8 mouse cellular contexts compared by ENCODE assay signal in the genomic region with DNA sequence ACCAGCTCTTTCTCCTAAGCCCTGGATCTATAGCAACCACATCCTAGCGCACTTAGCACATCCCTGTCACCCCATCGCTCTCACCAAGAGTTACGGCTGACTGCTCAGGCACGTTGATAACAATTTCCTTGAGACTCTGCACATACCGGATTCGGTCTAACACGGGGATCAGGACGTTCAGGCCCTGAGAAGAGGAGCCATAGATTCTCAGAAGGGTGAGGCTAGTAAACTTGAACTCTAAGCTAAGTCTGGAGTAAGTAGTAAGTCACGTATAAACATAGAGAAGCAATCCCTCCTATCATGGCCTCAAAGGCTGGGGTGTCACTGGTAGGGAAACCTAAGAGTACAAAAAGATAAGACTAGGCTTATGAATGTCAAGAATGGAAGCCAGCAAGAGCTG. TPM values are rescaled to one million over a fixed set of nuclear protein-coding genes. Genes with fewer than 3 reads are reported as not detected.
A peak's percentile ranks its signal among the peaks of the same experiment; 100 is the strongest.
DNase-seq lines count a peak whose midpoint lies in the region; ATAC-seq and TF ChIP-seq lines count a peak whose summit lies in the region.

No protein-coding gene starts in this region.

- peaks cover 69% of the 10 kb centered on the region for H3K36me3 ChIP-seq in heart, embryonic 13.5 days
- peaks cover 1 to 5% of the 10 kb centered on the region in 2 experiments; a peak in 3 of 4 replicates for H3K36me3 ChIP-seq in MEL (ENCODE audit: control insufficient read depth in 1 of 2, insufficient read depth in 2 of 2, low read length in 2 of 2)
- peaks cover 47% of the 10 kb centered on the region for H3K36me3 ChIP-seq in heart, postnatal 0 days (replicated peaks; ENCODE audit: control insufficient read depth, insufficient read depth, low read length)
- H3K36me3 ChIP-seq in midbrain, embryonic 10.5 days = peaks cover 68% of the 10 kb centered on the region

- H3K9ac ChIP-seq in heart, embryonic 13.5 days = peak overlapping the region; percentile 92
- H3K9ac ChIP-seq in MEL (ENCODE audit: control insufficient read depth, low read depth, low read length, poor library complexity, severe bottlenecking) = peak overlapping the region; percentile 88
- H3K9ac ChIP-seq in heart, postnatal 0 days (replicated peaks; ENCODE audit: low read depth, low read length) = peak overlapping the region; percentile 94

- H3K27ac ChIP-seq in heart, embryonic 13.5 days (replicated peaks) = peak overlapping the region; percentile 79
- H3K27ac ChIP-seq in MEL (ENCODE audit: control insufficient read depth, low read depth, low read length) = peak overlapping the region; percentile 75; the same call in 1 of the 2 replicates
- H3K27ac ChIP-seq in heart, postnatal 0 days (ENCODE audit: low read depth) = peak overlapping the region; percentile 89
- H3K27ac ChIP-seq in midbrain, embryonic 10.5 days (replicated peaks) = peak overlapping the region; percentile 94

- WGBS in heart, embryonic 13.5 days = 62% methylated on average over 9 of the region's 9 CpGs
- 64% methylated on average over 9 of the region's 9 CpGs for WGBS in heart, postnatal 0 days
- WGBS in midbrain, embryonic 10.5 days = 79% methylated on average over 9 of the region's 9 CpGs

- no peak for TF ChIP-seq POLR2A in MEL (IDR thresholded peaks at IDR 0.05; ENCODE audit: control insufficient read depth in 1 of 2, insufficient read depth in 1 of 2, low read depth in 1 of 2, low read length in 2 of 2, poor library complexity in 1 of 2)

- peak overlapping the region; percentile 88 for H3K4me2 ChIP-seq in heart, embryonic 13.5 days
- peak overlapping the region; percentile 80 for H3K4me2 ChIP-seq in heart, postnatal 0 days (ENCODE audit: low read depth, low read length)

- H3K27me3 ChIP-seq in heart, embryonic 13.5 days (replicated peaks) = no peaks in the 10 kb centered on the region
- no peaks in the 10 kb centered on the region for H3K27me3 ChIP-seq in MEL (ENCODE audit: control insufficient read depth in 1 of 2, insufficient read depth in 2 of 2, low read length in 2 of 2)
- no peaks in the 10 kb centered on the region for H3K27me3 ChIP-seq in heart, postnatal 0 days (ENCODE audit: control insufficient read depth, insufficient read depth, low read length)
- H3K27me3 ChIP-seq in midbrain, embryonic 10.5 days (ENCODE audit: low read depth, poor library complexity, severe bottlenecking) = no peaks in the 10 kb centered on the region

- H3K4me1 ChIP-seq in heart, embryonic 13.5 days = peaks cover 15% of the 10 kb centered on the region
- H3K4me1 ChIP-seq in MEL (ENCODE audit: control insufficient read depth in 1 of 2, insufficient read depth in 2 of 2, low read length in 2 of 2) = peaks cover 4 to 9% of the 10 kb centered on the region in 2 experiments; a peak in 3 of 4 replicates
- peaks cover 4% of the 10 kb centered on the region; the same call in 1 of the 2 replicates for H3K4me1 ChIP-seq in heart, postnatal 0 days (ENCODE audit: control insufficient read depth, insufficient read depth)
- peaks cover 41% of the 10 kb centered on the region for H3K4me1 ChIP-seq in midbrain, embryonic 10.5 days

- ATAC-seq in heart, embryonic 13.5 days (ENCODE audit: extremely low read depth, insufficient number of reproducible peaks, low FRiP score, low TSS enrichment) = no peak
- no peak for ATAC-seq in heart, postnatal 0 days (ENCODE audit: insufficient read depth, low read depth)

- TF ChIP-seq EP300 in MEL (IDR thresholded peaks at IDR 0.05; ENCODE audit: low read depth in 1 of 2, low read length in 2 of 2) = no peak
- TF ChIP-seq EP300 in heart, postnatal 0 days (IDR thresholded peaks at IDR 0.05; ENCODE audit: low read depth) = no peak

- H3K4me3 ChIP-seq in heart, embryonic 13.5 days = peak overlapping the region; percentile 72
- H3K4me3 ChIP-seq in MEL (ENCODE audit: control insufficient read depth in 1 of 2, insufficient read depth in 1 of 2, low read depth in 2 of 2, low read length in 2 of 2) = peak overlapping the region; percentile 84 to 93
- peak overlapping the region; percentile 89 for H3K4me3 ChIP-seq in heart, postnatal 0 days (ENCODE audit: low read depth, low read length)
- H3K4me3 ChIP-seq in midbrain, embryonic 10.5 days = peak overlapping the region; percentile 86

- H3K9me3 ChIP-seq in heart, embryonic 13.5 days = no peaks in the 10 kb centered on the region
- H3K9me3 ChIP-seq in MEL (replicated peaks; ENCODE audit: insufficient read depth, low read length) = no peaks in the 10 kb centered on the region
- H3K9me3 ChIP-seq in heart, postnatal 0 days (replicated peaks; ENCODE audit: control insufficient read depth, low read length) = no peaks in the 10 kb centered on the region
- H3K9me3 ChIP-seq in midbrain, embryonic 10.5 days (replicated peaks) = no peaks in the 10 kb centered on the region

- peaks cover 16% of the 10 kb centered on the region for H3K79me2 ChIP-seq in MEL (ENCODE audit: control insufficient read depth, insufficient read depth, low read length, poor library complexity)

- TF ChIP-seq RAD21 in MEL (IDR thresholded peaks at IDR 0.05; ENCODE audit: low read depth, low read length) = no peak

- no peak for TF ChIP-seq CTCF in MEL (IDR thresholded peaks at IDR 0.05 in 2 of 3, conservative IDR thresholded peaks at IDR 0.05 in 1 of 3; ENCODE audit: control insufficient read depth in 1 of 3, insufficient read depth in 1 of 3, low read depth in 2 of 3, low read length in 3 of 3, poor library complexity in 1 of 3, severe bottlenecking in 1 of 3)
- TF ChIP-seq CTCF in heart, postnatal 0 days (IDR thresholded peaks at IDR 0.05; ENCODE audit: low read depth) = no peak

- no peak for DNase-seq in heart, adult 18-20 months
- no peak for DNase-seq in MEL (ENCODE audit: low read depth, low spot score)
- no peak for DNase-seq in heart, postnatal 0 days (ENCODE audit: low spot score)
- DNase-seq in midbrain, embryonic 10.5 days (ENCODE audit: low spot score) = no peak
- DNase-seq in urinary bladder, adult 18-20 months (ENCODE audit: low spot score in 2 of 2) = no peak
- no peak for DNase-seq in layer of hippocampus, postnatal 10 days (ENCODE audit: low spot score in 2 of 2)
- DNase-seq in right cerebral cortex, postnatal 4 days = no peak

RNA-seq across cellular contexts. Expression of gene Stoml2, which starts 1.2 kb away (rescaled TPM):
- polyA plus RNA-seq in heart, embryonic 13.5 days (2015; fragmentation: Nextera tagmentation; extraction: Ambion mirVana) = 211 and 238 TPM in 2 replicates
- 100 to 1,000 TPM; 107 to 113 TPM for total RNA-seq in heart, adult 18-20 months (2021)
- total RNA-seq in MEL (2012; rRNA removed) = 384 and 391 TPM in 2 replicates
- polyA plus RNA-seq in MEL (2012; ENCODE audit: insufficient read depth in 1 of 2, insufficient read length in 2 of 2, low read depth in 1 of 2, low replicate concordance in 2 of 2, missing spikeins in 1 of 2) = 100 to 1,000 TPM in 1 of 2 experiments, not detected in 1; 480 TPM
- 77.9 and 130 TPM in 2 replicates for total RNA-seq in heart, postnatal 0 days (2014; rRNA removed; ENCODE audit: low replicate concordance)
- 171 and 174 TPM in 2 replicates for polyA plus RNA-seq in heart, postnatal 0 days (2015; fragmentation: Nextera tagmentation; extraction: Ambion mirVana)
- 419 and 471 TPM in 2 replicates for polyA plus RNA-seq in midbrain, embryonic 10.5 days (2016; fragmentation: Nextera tagmentation; extraction: Ambion mirVana)
- 100 to 1,000 TPM; 101 TPM for total RNA-seq in layer of hippocampus, postnatal 10 days (2021)

RNA-seq across cellular contexts. Expression of gene Pigo, which starts 4.7 kb away (rescaled TPM):
- polyA plus RNA-seq in heart, embryonic 13.5 days (2015; fragmentation: Nextera tagmentation; extraction: Ambion mirVana) = 12.7 and 13.8 TPM in 2 replicates
- 10 to 100 TPM; 20.5 to 24.4 TPM for total RNA-seq in heart, adult 18-20 months (2021)
- total RNA-seq in MEL (2012; rRNA removed) = 22.3 TPM in 2 replicates
- polyA plus RNA-seq in MEL (2012; ENCODE audit: insufficient read depth in 1 of 2, insufficient read length in 2 of 2, low read depth in 1 of 2, low replicate concordance in 2 of 2, missing spikeins in 1 of 2) = 10 to 100 TPM in 1 of 2 experiments, not detected in 1; 36.1 TPM
- 11.3 and 25.2 TPM in 2 replicates for total RNA-seq in heart, postnatal 0 days (2014; rRNA removed; ENCODE audit: low replicate concordance)
- polyA plus RNA-seq in heart, postnatal 0 days (2015; fragmentation: Nextera tagmentation; extraction: Ambion mirVana) = 11.4 and 12.5 TPM in 2 replicates
- polyA plus RNA-seq in midbrain, embryonic 10.5 days (2016; fragmentation: Nextera tagmentation; extraction: Ambion mirVana) = 21.8 and 27.5 TPM in 2 replicates
- 10 to 100 TPM; 25.6 to 26.0 TPM for total RNA-seq in layer of hippocampus, postnatal 10 days (2021)

RNA-seq across cellular contexts. Expression of gene Fam214b, which starts 15.7 kb away (rescaled TPM):
- 14.8 and 15.5 TPM in 2 replicates for polyA plus RNA-seq in heart, embryonic 13.5 days (2015; fragmentation: Nextera tagmentation; extraction: Ambion mirVana)
- 10 to 100 TPM; 27.7 to 30.7 TPM for total RNA-seq in heart, adult 18-20 months (2021)
- 0.95 and 1.3 TPM in 2 replicates for total RNA-seq in MEL (2012; rRNA removed)
- 1 to 10 TPM in 1 of 2 experiments, not detected in 1; 3.8 TPM for polyA plus RNA-seq in MEL (2012; ENCODE audit: insufficient read depth in 1 of 2, insufficient read length in 2 of 2, low read depth in 1 of 2, low replicate concordance in 2 of 2, missing spikeins in 1 of 2)
- total RNA-seq in heart, postnatal 0 days (2014; rRNA removed; ENCODE audit: low replicate concordance) = 15.9 and 27.1 TPM in 2 replicates
- polyA plus RNA-seq in heart, postnatal 0 days (2015; fragmentation: Nextera tagmentation; extraction: Ambion mirVana) = 12.8 and 13.4 TPM in 2 replicates
- 27.4 and 40.4 TPM in 2 replicates for polyA plus RNA-seq in midbrain, embryonic 10.5 days (2016; fragmentation: Nextera tagmentation; extraction: Ambion mirVana)
- total RNA-seq in layer of hippocampus, postnatal 10 days (2021) = 10 to 100 TPM; 38.5 to 39.2 TPM

RNA-seq across cellular contexts. Expression of gene Fancg, which starts 20.0 kb away (rescaled TPM):
- polyA plus RNA-seq in heart, embryonic 13.5 days (2015; fragmentation: Nextera tagmentation; extraction: Ambion mirVana) = 10.8 and 11.0 TPM in 2 replicates
- 1 to 10 TPM; 1.6 to 2.9 TPM for total RNA-seq in heart, adult 18-20 months (2021)
- total RNA-seq in MEL (2012; rRNA removed) = 10.1 and 11.4 TPM in 2 replicates
- 10 to 100 TPM in 1 of 2 experiments, not detected in 1; 24.6 TPM for polyA plus RNA-seq in MEL (2012; ENCODE audit: insufficient read depth in 1 of 2, insufficient read length in 2 of 2, low read depth in 1 of 2, low replicate concordance in 2 of 2, missing spikeins in 1 of 2)
- total RNA-seq in heart, postnatal 0 days (2014; rRNA removed; ENCODE audit: low replicate concordance) = 4.5 and 4.9 TPM in 2 replicates
- polyA plus RNA-seq in heart, postnatal 0 days (2015; fragmentation: Nextera tagmentation; extraction: Ambion mirVana) = 4.6 and 4.9 TPM in 2 replicates
- polyA plus RNA-seq in midbrain, embryonic 10.5 days (2016; fragmentation: Nextera tagmentation; extraction: Ambion mirVana) = 25.0 and 27.2 TPM in 2 replicates
- total RNA-seq in layer of hippocampus, postnatal 10 days (2021) = 10 to 100 TPM in 1 of 2 experiments, 1 to 10 TPM in 1; 8.4 to 11.9 TPM

RNA-seq across cellular contexts. Expression of gene Unc13b, which starts 28.4 kb away (rescaled TPM):
- 9.7 and 10.2 TPM in 2 replicates for polyA plus RNA-seq in heart, embryonic 13.5 days (2015; fragmentation: Nextera tagmentation; extraction: Ambion mirVana)
- 10 to 100 TPM in 1 of 2 experiments, 1 to 10 TPM in 1; 9.0 to 10.9 TPM for total RNA-seq in heart, adult 18-20 months (2021)
- total RNA-seq in MEL (2012; rRNA removed) = 5.4 and 6.5 TPM in 2 replicates
- 1 to 10 TPM in 1 of 2 experiments, not detected in 1; 9.6 TPM for polyA plus RNA-seq in MEL (2012; ENCODE audit: insufficient read depth in 1 of 2, insufficient read length in 2 of 2, low read depth in 1 of 2, low replicate concordance in 2 of 2, missing spikeins in 1 of 2)
- total RNA-seq in heart, postnatal 0 days (2014; rRNA removed; ENCODE audit: low replicate concordance) = 45.7 and 51.8 TPM in 2 replicates
- polyA plus RNA-seq in heart, postnatal 0 days (2015; fragmentation: Nextera tagmentation; extraction: Ambion mirVana) = 5.1 and 5.4 TPM in 2 replicates
- 9.9 and 14.2 TPM in 2 replicates for polyA plus RNA-seq in midbrain, embryonic 10.5 days (2016; fragmentation: Nextera tagmentation; extraction: Ambion mirVana)
- 10 to 100 TPM; 53.7 to 70.3 TPM for total RNA-seq in layer of hippocampus, postnatal 10 days (2021)
